27 mouse cellular contexts compared by ENCODE assay signal in the genomic region with DNA sequence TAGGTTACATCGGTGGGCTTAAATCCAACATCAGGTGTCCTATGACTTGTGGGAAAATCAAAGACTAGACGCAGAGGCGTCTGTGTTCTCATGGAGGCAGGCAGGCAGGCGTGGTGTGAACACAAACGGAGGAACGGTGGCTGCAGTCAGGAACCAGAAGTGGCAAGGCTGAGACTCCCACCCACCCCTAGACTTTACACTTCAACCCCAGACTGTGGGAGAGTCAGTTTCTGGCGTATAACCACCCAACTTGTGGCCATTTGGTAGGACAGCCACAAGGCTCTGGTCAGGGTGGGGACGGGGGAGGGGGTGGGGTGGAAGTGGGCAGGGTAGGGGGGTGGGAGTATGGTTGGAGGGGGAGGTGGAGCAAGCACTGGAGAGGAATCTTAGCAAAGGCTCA. TPM values are rescaled to one million over a fixed set of nuclear protein-coding genes. Genes with fewer than 3 reads are reported as not detected.
DNase-seq lines count a peak whose midpoint lies in the region; ATAC-seq lines count a peak whose summit lies in the region.
"Had no signal": no experiment of that assay in that cellular context is flagged by ENCODE, and none has a peak within 500 bp of the region (broad histone marks: within the 10 kb centered on the region; RNA-seq: fewer than 3 reads in every experiment).

No protein-coding gene starts in this region.

- no peak overlapping the region for H3K4me3 ChIP-seq in heart, embryonic 11.5 days (ENCODE audit: low read depth, low read length)
- H3K4me3 ChIP-seq in heart, embryonic 13.5 days = no peak overlapping the region
- H3K4me3 ChIP-seq in neural tube, embryonic 15.5 days (replicated peaks) = no peak overlapping the region
- H3K4me3 ChIP-seq: embryonic facial prominence, embryonic 10.5 days; embryonic facial prominence, embryonic 12.5 days; forebrain, embryonic 13.5 days had no signal

- H3K4me1 ChIP-seq in heart, embryonic 11.5 days (ENCODE audit: control insufficient read depth, insufficient read depth, low read length) = no peaks in the 10 kb centered on the region
- peaks cover 7% of the 10 kb centered on the region; the same call in 1 of the 2 replicates for H3K4me1 ChIP-seq in heart, embryonic 13.5 days
- H3K4me1 ChIP-seq in neural tube, embryonic 15.5 days = no peaks in the 10 kb centered on the region
- H3K4me1 ChIP-seq: embryonic facial prominence, embryonic 10.5 days; embryonic facial prominence, embryonic 12.5 days; forebrain, embryonic 13.5 days had no signal

- H3K4me2 ChIP-seq in heart, embryonic 11.5 days = no peak overlapping the region
- H3K4me2 ChIP-seq in heart, embryonic 13.5 days = peak overlapping the region; percentile 13
- no peak overlapping the region for H3K4me2 ChIP-seq in neural tube, embryonic 15.5 days
- H3K4me2 ChIP-seq: embryonic facial prominence, embryonic 12.5 days; forebrain, embryonic 13.5 days had no signal

- no peaks in the 10 kb centered on the region for H3K9me3 ChIP-seq in heart, embryonic 11.5 days (replicated peaks; ENCODE audit: control insufficient read depth, low read length)
- H3K9me3 ChIP-seq in heart, embryonic 13.5 days = no peaks in the 10 kb centered on the region
- no peaks in the 10 kb centered on the region for H3K9me3 ChIP-seq in neural tube, embryonic 15.5 days (replicated peaks)
- H3K9me3 ChIP-seq: embryonic facial prominence, embryonic 10.5 days; embryonic facial prominence, embryonic 12.5 days; forebrain, embryonic 13.5 days; G1E had no signal

- no peak overlapping the region for H3K9ac ChIP-seq in heart, embryonic 11.5 days (ENCODE audit: low read depth, low read length)
- no peak overlapping the region for H3K9ac ChIP-seq in heart, embryonic 13.5 days
- no peak overlapping the region for H3K9ac ChIP-seq in neural tube, embryonic 15.5 days (replicated peaks)
- H3K9ac ChIP-seq: embryonic facial prominence, embryonic 12.5 days; forebrain, embryonic 13.5 days had no signal

- H3K27ac ChIP-seq in heart, embryonic 11.5 days (ENCODE audit: low read depth, low read length) = no peak overlapping the region
- H3K27ac ChIP-seq in heart, embryonic 13.5 days (replicated peaks) = no peak overlapping the region
- H3K27ac ChIP-seq in neural tube, embryonic 15.5 days (replicated peaks) = no peak overlapping the region
- H3K27ac ChIP-seq: embryonic facial prominence, embryonic 10.5 days; embryonic facial prominence, embryonic 12.5 days; forebrain, embryonic 13.5 days had no signal

- no peak for DNase-seq in heart, postnatal 36 days
- DNase-seq in heart, adult 9 months (ENCODE audit: low spot score in 2 of 2) = no peak
- peak; percentile 9 for DNase-seq in neural tube, embryonic 10.5 days (ENCODE audit: extremely low spot score, low spot score)
- DNase-seq in yolk sac, embryonic 10.5 days (ENCODE audit: low spot score) = no peak
- DNase-seq: adrenal gland, adult 8-10 months; adrenal gland, postnatal 14 days; adrenal gland, postnatal 36 days; B cell, adult 2 months; cerebellum, adult 11-12 months; cerebellum, adult 2 months; cerebellum, adult 9-10 months; cerebellum, postnatal 10 days; cerebellum, postnatal 25 days had no signal

- H3K36me3 ChIP-seq in heart, embryonic 11.5 days (ENCODE audit: control insufficient read depth, insufficient read depth, low read length) = no peaks in the 10 kb centered on the region
- H3K36me3 ChIP-seq in heart, embryonic 13.5 days = no peaks in the 10 kb centered on the region
- no peaks in the 10 kb centered on the region for H3K36me3 ChIP-seq in neural tube, embryonic 15.5 days
- H3K36me3 ChIP-seq: embryonic facial prominence, embryonic 10.5 days; embryonic facial prominence, embryonic 12.5 days; G1E had no signal

- ATAC-seq in heart, embryonic 11.5 days (replicated peaks; ENCODE audit: insufficient number of reproducible peaks, low FRiP score, low TSS enrichment) = 0 out of 2 replicates have a peak, but pooled peaks have one; percentile 2
- ATAC-seq in heart, embryonic 13.5 days (ENCODE audit: extremely low read depth, insufficient number of reproducible peaks, low FRiP score, low TSS enrichment) = no peak
- ATAC-seq in neural tube, embryonic 15.5 days (ENCODE audit: low FRiP score) = no peak
- ATAC-seq: activated CD4-positive, CD25-positive, alpha-beta regulatory T cell, adult 4 months; CD4-positive, CD25-positive, alpha-beta regulatory T cell, adult 4 months; forebrain, embryonic 13.5 days; Patski had no signal

- H3K27me3 ChIP-seq in heart, embryonic 11.5 days (ENCODE audit: control insufficient read depth, insufficient read depth, low read length) = no peaks in the 10 kb centered on the region
- no peaks in the 10 kb centered on the region for H3K27me3 ChIP-seq in heart, embryonic 13.5 days (replicated peaks)
- no peaks in the 10 kb centered on the region for H3K27me3 ChIP-seq in neural tube, embryonic 15.5 days (replicated peaks)
- H3K27me3 ChIP-seq: CH12.LX; embryonic facial prominence, embryonic 12.5 days; forebrain, embryonic 13.5 days had no signal

- intact Hi-C loops in heart, postnatal 36 days (cut with DNase I) = no loop called here

- WGBS in heart, embryonic 11.5 days (ENCODE audit: insufficient replicate concordance) = 59% methylated on average over 8 of the region's 8 CpGs
- WGBS in heart, embryonic 13.5 days = 50% methylated on average over 8 of the region's 8 CpGs
- WGBS in neural tube, embryonic 15.5 days = 84% methylated on average over 8 of the region's 8 CpGs

RNA-seq across cellular contexts. Expression of gene Gzma, which starts 10.3 kb away (rescaled TPM):
- not detected in 2 replicates for polyA plus RNA-seq in heart, embryonic 11.5 days (2014; fragmentation: Nextera tagmentation; extraction: Ambion mirVana)
- under 1 TPM in 1 of 2 experiments, not detected in 1; 0.51 TPM for total RNA-seq in heart, postnatal 36 days (2021)
- polyA plus RNA-seq in heart, embryonic 13.5 days (2015; fragmentation: Nextera tagmentation; extraction: Ambion mirVana) = 0.62 and 4.2 TPM in 2 replicates
- 92.2 TPM in 1 of 2 replicates, not detected in the other for polyA plus RNA-seq in neural tube, embryonic 15.5 days (2015; fragmentation: Nextera tagmentation; extraction: Ambion mirVana)
- total RNA-seq: CH12.LX, G1E had no signal
- polyA plus RNA-seq: embryonic facial prominence, embryonic 10.5 days; embryonic facial prominence, embryonic 12.5 days; forebrain, embryonic 11.5 days; forebrain, embryonic 13.5 days; G1E; Patski had no signal

RNA-seq across cellular contexts. Expression of gene Gpx8, which starts 44.3 kb away (rescaled TPM):
- polyA plus RNA-seq in heart, embryonic 11.5 days (2014; fragmentation: Nextera tagmentation; extraction: Ambion mirVana) = 147 and 151 TPM in 2 replicates
- total RNA-seq in heart, postnatal 36 days (2021) = 10 to 100 TPM; 34.5 to 37.7 TPM
- polyA plus RNA-seq in heart, embryonic 13.5 days (2015; fragmentation: Nextera tagmentation; extraction: Ambion mirVana) = 134 and 143 TPM in 2 replicates
- 59.3 and 62.5 TPM in 2 replicates for polyA plus RNA-seq in neural tube, embryonic 15.5 days (2015; fragmentation: Nextera tagmentation; extraction: Ambion mirVana)
- total RNA-seq: CH12.LX had no signal
- polyA plus RNA-seq: activated CD4-positive, CD25-positive, alpha-beta regulatory T cell, adult 4 months; CD4-positive, CD25-positive, alpha-beta regulatory T cell, adult 4 months; G1E had no signal

RNA-seq across cellular contexts. Expression of gene Cdc20b, which starts 55.6 kb away (rescaled TPM):
- polyA plus RNA-seq in heart, embryonic 11.5 days (2014; fragmentation: Nextera tagmentation; extraction: Ambion mirVana) = 0.14 TPM in 1 of 2 replicates, not detected in the other
- total RNA-seq in heart, postnatal 36 days (2021) = not detected
- polyA plus RNA-seq in heart, embryonic 13.5 days (2015; fragmentation: Nextera tagmentation; extraction: Ambion mirVana) = not detected in 2 replicates
- polyA plus RNA-seq in neural tube, embryonic 15.5 days (2015; fragmentation: Nextera tagmentation; extraction: Ambion mirVana) = not detected in 2 replicates
- total RNA-seq: adrenal gland, adult 18-20 months; adrenal gland, adult 8-10 months; adrenal gland, postnatal 14 days; adrenal gland, postnatal 36 days; CH12.LX; G1E had no signal
- polyA plus RNA-seq: CD4-positive, CD25-positive, alpha-beta regulatory T cell, adult 4 months; cerebellum, adult 2 months; cortical plate, adult 2 months; embryonic facial prominence, embryonic 12.5 days; G1E; Patski had no signal
